Mouse (Mus musculus): ENCODE results near the gene Unc79.

The Unc79 gene

GRCm38 (mm10) chr12:103128914-103129313 is 180.3 kb downstream of the Unc79 start:
- no peak for DNase-seq (ENCODE audit: low read depth, low spot score)

GRCm38 (mm10) chr12:103129395-103130248 is 181.0 kb downstream of the Unc79 start:
- DNase-seq (ENCODE audit: low read depth, low spot score), result no peak

DNA sequence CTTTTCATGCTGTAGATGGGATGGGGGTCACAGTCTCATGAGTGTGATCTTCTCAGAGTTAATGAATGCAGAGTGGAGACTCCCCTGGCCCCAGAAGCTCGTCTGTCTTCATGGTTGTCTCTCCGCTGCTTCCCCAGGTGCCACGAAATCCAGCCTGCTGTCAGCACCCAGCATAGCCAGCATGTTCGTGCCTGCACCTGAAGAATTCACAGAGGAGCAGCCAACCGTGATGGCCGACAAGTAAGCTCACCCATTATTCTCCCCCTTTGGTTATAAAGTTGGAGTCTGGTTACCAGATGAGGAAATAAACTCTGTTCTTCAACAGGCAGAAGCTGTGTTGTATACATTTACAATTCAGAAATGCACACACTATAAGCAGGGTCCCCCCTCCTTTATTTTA is 182.8 kb downstream of the Unc79 start:
- no peak for DNase-seq (ENCODE audit: low read depth, low spot score)

DNA sequence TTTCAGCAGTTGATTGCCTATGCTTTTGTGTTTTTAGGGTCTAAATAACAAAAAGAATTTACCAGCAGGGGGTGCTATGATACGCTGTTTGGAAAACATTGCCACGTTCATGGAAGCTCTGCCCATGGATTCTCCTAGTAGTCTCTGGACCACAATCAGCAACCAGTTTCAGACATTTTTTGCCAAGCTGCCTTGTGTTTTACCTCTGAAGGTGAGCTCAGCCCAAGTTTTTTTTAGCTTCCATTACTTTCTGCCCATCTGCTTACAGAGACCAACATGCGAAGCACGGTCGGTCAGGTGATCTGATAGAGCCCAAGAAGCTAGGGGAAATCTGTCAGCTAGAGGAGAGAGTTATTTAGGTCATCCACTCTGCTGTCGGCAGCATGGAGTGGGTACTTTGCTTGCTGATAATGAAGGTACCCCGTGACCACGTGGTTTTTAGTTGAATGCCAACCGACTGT is 193.9 kb downstream of the Unc79 start:
- no peak for DNase-seq (ENCODE audit: low read depth, low spot score)

GRCm38 (mm10) chr12:103143798-103144565 is 195.3 kb downstream of the Unc79 start:
- no peak for DNase-seq (ENCODE audit: low read depth, low spot score)

DNA sequence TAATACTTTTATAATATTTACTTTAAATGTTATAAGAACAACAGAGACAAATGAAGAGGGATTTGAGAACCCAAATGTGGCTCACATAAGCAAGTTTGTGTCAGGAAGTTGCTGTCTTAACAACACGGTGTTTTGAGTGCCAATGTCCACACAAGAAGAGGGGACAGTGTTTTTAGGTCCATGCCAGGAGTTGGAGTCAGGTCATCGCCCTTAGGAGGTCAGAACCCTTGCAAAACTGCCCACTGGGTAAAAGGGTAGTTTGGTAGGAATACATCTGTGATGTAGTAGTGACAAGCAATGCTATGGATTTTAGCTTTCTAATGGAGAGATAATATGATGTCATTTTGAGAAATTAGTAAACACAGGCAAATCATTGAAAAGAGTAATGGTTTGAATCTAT is 201.6 kb downstream of the Unc79 start:
- no peak for DNase-seq (ENCODE audit: low read depth, low spot score)

- no peak for DNase-seq (ENCODE audit: low read depth, low spot score)
Measured at GRCm38 (mm10) chr12:103154927-103155326, 206.3 kb downstream of the Unc79 start.

- no peak for DNase-seq (ENCODE audit: low read depth, low spot score)
Measured at GRCm38 (mm10) chr12:103155406-103155805, 206.7 kb downstream of the Unc79 start.

- no peak for DNase-seq (ENCODE audit: low read depth, low spot score)
Measured at GRCm38 (mm10) chr12:103157129-103157910, 208.7 kb downstream of the Unc79 start.

DNA sequence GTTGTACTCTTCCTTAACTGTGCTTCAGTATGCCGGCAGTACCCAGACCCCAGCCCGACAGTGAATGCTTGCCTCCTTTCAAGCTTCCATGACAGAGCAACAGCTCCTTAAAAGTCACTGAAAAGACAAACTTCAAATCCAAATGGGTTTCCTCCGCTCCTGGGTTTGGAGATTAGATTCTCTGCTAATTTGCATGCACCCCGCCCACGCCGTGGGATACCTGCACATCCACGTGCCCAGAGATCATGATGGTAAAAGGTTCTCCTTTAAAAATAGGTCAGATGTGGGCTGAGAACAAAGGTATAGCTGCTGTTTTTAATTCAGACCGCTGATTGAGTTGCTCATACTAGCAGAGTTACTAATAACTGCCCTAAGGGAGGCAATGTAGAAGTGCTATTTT is 210.4 kb downstream of the Unc79 start:
- no peak for DNase-seq (ENCODE audit: low read depth, low spot score)

GRCm38 (mm10) chr12:103160721-103161120 is 212.1 kb downstream of the Unc79 start:
- no peak for DNase-seq (ENCODE audit: low read depth, low spot score)

- no peak for DNase-seq (ENCODE audit: low read depth, low spot score)
Measured at GRCm38 (mm10) chr12:103163596-103163995, 214.9 kb downstream of the Unc79 start.

GRCm38 (mm10) chr12:103164101-103165030 is 215.7 kb downstream of the Unc79 start:
- DNase-seq (ENCODE audit: low read depth, low spot score), result no peak

- DNase-seq (ENCODE audit: low read depth, low spot score), result no peak
Measured at GRCm38 (mm10) chr12:103168892-103169291, 220.2 kb downstream of the Unc79 start.

DNA sequence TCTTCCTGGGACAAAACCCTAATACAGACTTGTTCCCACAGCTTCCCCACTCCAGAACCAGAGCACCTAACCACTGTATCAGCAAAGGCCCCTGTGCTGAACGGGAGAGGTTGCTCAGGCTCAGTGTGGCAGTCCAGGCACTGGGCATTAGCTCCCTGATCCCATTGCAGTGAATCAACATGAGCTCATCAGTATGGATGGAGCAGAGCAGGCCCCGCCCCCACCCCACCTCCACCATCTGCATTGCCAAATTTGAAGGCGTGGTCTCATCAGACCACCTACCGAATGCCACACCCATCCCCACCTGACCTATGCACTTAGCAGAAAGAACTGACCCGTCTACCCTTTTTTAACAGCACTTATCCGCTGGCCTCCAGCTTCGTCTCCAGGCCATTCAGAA is 234.4 kb downstream of the Unc79 start:
- no peak for DNase-seq (ENCODE audit: low read depth, low spot score)

DNA sequence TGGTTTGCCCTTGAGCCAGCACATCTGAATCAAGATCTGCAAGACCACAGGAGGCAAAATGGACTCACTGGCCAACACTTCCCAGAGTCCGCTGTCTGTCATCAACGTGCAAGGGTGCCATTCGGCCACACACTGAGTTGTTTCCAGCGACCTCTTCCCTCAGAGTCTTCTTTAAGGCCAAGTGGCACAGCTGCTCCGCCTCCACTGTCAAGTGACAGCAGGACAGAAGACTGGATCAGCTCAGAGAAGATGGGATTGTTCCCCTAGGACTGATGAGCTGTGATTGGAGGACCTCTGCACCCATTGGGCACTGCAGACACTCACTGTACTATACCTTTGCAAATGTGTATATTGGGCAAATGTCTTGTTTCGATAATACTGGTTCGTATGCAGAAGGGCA is 238.4 kb downstream of the Unc79 start:
- no peak for DNase-seq (ENCODE audit: low read depth, low spot score)

DNA sequence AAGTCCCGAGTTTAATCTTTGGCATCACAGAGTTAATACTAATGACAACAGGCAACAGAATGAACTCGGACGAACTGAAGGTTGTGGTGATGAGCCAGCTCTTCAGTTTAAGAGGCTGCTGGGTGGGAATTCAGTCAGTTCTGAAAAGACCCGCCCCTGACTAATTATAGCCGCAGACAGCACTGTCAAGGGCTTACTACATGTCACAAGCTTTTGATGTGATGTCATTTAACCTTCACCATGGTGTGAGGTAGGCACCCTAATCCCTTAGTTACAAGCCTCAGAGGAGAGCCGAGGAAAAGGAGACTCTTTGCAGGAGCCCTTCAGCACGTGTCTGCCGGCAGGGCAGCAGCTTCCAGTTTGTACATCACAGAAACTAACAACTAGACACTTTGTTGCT is 239.6 kb downstream of the Unc79 start:
- no peak for DNase-seq (ENCODE audit: low read depth, low spot score)

- DNase-seq (ENCODE audit: low read depth, low spot score), result no peak
Measured at GRCm38 (mm10) chr12:103189771-103190170, 241.1 kb downstream of the Unc79 start.

GRCm38 (mm10) chr12:103192996-103193395 is 244.3 kb downstream of the Unc79 start:
- DNase-seq (ENCODE audit: low read depth, low spot score), result no peak

- DNase-seq (ENCODE audit: low read depth, low spot score), result no peak
Measured at GRCm38 (mm10) chr12:103202592-103203544, 254.2 kb downstream of the Unc79 start.
